Mouse (Mus musculus) B cell, adult 2 months (primary cell): ENCODE data around the gene Ubap1l.
"Not testable (repeated sequence)": the region's sequence is repeated elsewhere in the genome, so short reads cannot be mapped to it uniquely, and the experiment has no call there.

ENCODE experiments used
- DNase-seq, 2 experiments: peaks; one replicate each; pipeline ENCODE4 v3.0.0; 2022

Ubap1l gene

GRCm38 (mm10) chr9:65360641-65361448 lies at the start of gene Ubap1l:
Gene Ubap1l (plus strand): TSS chr9:65361041.
- no peak for DNase-seq

- no peak for DNase-seq
These were observed 48.0 kb upstream of the Ubap1l start for GRCm38 (mm10) chr9:65312669-65313357.

GRCm38 (mm10) chr9:65313846-65314245 lies 47.0 kb upstream of the Ubap1l start:
- DNase-seq = no peak

- DNase-seq = no peak
These were observed 38.5 kb upstream of the Ubap1l start for GRCm38 (mm10) chr9:65322255-65322900.

GRCm38 (mm10) chr9:65325971-65326370 lies 34.9 kb upstream of the Ubap1l start:
- no peak for DNase-seq

GRCm38 (mm10) chr9:65327371-65327770 lies 33.5 kb upstream of the Ubap1l start:
- DNase-seq = no peak

- DNase-seq = no peak
These were observed 26.9 kb upstream of the Ubap1l start for GRCm38 (mm10) chr9:65333958-65334357.

GRCm38 (mm10) chr9:65339146-65339545 lies 21.7 kb upstream of the Ubap1l start:
- no peak for DNase-seq

- DNase-seq = no peak
These were observed 20.4 kb upstream of the Ubap1l start for GRCm38 (mm10) chr9:65340414-65340813.

GRCm38 (mm10) chr9:65345439-65345838 lies 15.4 kb upstream of the Ubap1l start:
- DNase-seq = not testable (repeated sequence)

GRCm38 (mm10) chr9:65345854-65346475 lies 14.9 kb upstream of the Ubap1l start, which contains the start of gene Pdcd7:
Gene Pdcd7 (plus strand): TSS chr9:65346104.
- peak; percentile 93 to 94 for DNase-seq

- peak; percentile 61 to 70 for DNase-seq
These were observed 14.2 kb upstream of the Ubap1l start for GRCm38 (mm10) chr9:65346476-65347111.

GRCm38 (mm10) chr9:65347112-65347850 lies 13.6 kb upstream of the Ubap1l start:
- no peak for DNase-seq

- no peak for DNase-seq
These were observed 7.6 kb upstream of the Ubap1l start for GRCm38 (mm10) chr9:65353251-65353650.

- no peak for DNase-seq
These were observed 4.3 kb upstream of the Ubap1l start for GRCm38 (mm10) chr9:65356561-65356960.

- no peak for DNase-seq
These were observed 3.9 kb upstream of the Ubap1l start for GRCm38 (mm10) chr9:65356971-65357370.

GRCm38 (mm10) chr9:65358956-65359480 lies 1.8 kb upstream of the Ubap1l start:
- no peak for DNase-seq

GRCm38 (mm10) chr9:65363684-65364083 lies 2.8 kb downstream of the Ubap1l start:
- DNase-seq = no peak

GRCm38 (mm10) chr9:65365721-65366120 lies 4.9 kb downstream of the Ubap1l start:
- DNase-seq = no peak

GRCm38 (mm10) chr9:65371756-65372155 lies 10.9 kb downstream of the Ubap1l start:
- DNase-seq = no peak

- DNase-seq = no peak
These were observed 11.6 kb downstream of the Ubap1l start for GRCm38 (mm10) chr9:65372449-65372848.
